Mouse (Mus musculus): ENCODE results near the gene Bub1.
A peak's percentile ranks its signal among the peaks of the same experiment; 100 is the strongest.

Gene Bub1

GRCm38 (mm10) chr2:127831401-127832102 lies at the start of gene Bub1:
Gene Bub1 (minus strand): TSS chr2:127831865.
- DNase-seq (ENCODE audit: extremely low spot score, low read depth, low spot score): peak; percentile 62

- no peak for DNase-seq (ENCODE audit: extremely low spot score, low read depth, low spot score)
Observed at GRCm38 (mm10) chr2:127881063-127881462, 49.4 kb upstream of the Bub1 start.

- no peak for DNase-seq (ENCODE audit: extremely low spot score, low read depth, low spot score)
Observed at GRCm38 (mm10) chr2:127864381-127864780, 32.7 kb upstream of the Bub1 start.

GRCm38 (mm10) chr2:127854332-127854991 lies 22.8 kb upstream of the Bub1 start:
- no peak for DNase-seq (ENCODE audit: extremely low spot score, low read depth, low spot score)

GRCm38 (mm10) chr2:127850371-127850770 lies 18.7 kb upstream of the Bub1 start:
- no peak for DNase-seq (ENCODE audit: extremely low spot score, low read depth, low spot score)

- DNase-seq (ENCODE audit: extremely low spot score, low read depth, low spot score): no peak
Observed at GRCm38 (mm10) chr2:127846571-127846970, 14.9 kb upstream of the Bub1 start.

- no peak for DNase-seq (ENCODE audit: extremely low spot score, low read depth, low spot score)
Observed at GRCm38 (mm10) chr2:127846008-127846407, 14.3 kb upstream of the Bub1 start.

- no peak for DNase-seq (ENCODE audit: extremely low spot score, low read depth, low spot score)
Observed at GRCm38 (mm10) chr2:127845346-127845982, 13.8 kb upstream of the Bub1 start.

GRCm38 (mm10) chr2:127842421-127842820 lies 10.8 kb upstream of the Bub1 start:
- DNase-seq (ENCODE audit: extremely low spot score, low read depth, low spot score): no peak

- DNase-seq (ENCODE audit: extremely low spot score, low read depth, low spot score): no peak
Observed at GRCm38 (mm10) chr2:127841402-127841801, 9.7 kb upstream of the Bub1 start.

GRCm38 (mm10) chr2:127839425-127839824 lies 7.8 kb upstream of the Bub1 start:
- DNase-seq (ENCODE audit: extremely low spot score, low read depth, low spot score): no peak

- DNase-seq (ENCODE audit: extremely low spot score, low read depth, low spot score): no peak
Observed at GRCm38 (mm10) chr2:127838576-127838975, 6.9 kb upstream of the Bub1 start, which contains the start of gene Acoxl. Gene Acoxl (plus strand): TSS chr2:127838876.

GRCm38 (mm10) chr2:127832833-127833190 lies 1.1 kb upstream of the Bub1 start:
- DNase-seq (ENCODE audit: extremely low spot score, low read depth, low spot score): peak; percentile 39

- no peak for DNase-seq (ENCODE audit: extremely low spot score, low read depth, low spot score)
Observed at GRCm38 (mm10) chr2:127832103-127832832, 603 bp upstream of the Bub1 start.

- peak; percentile 64 for DNase-seq (ENCODE audit: extremely low spot score, low read depth, low spot score)
Observed at GRCm38 (mm10) chr2:127791919-127792603, 39.6 kb downstream of the Bub1 start, which contains the start of gene Mtln. Gene Mtln (minus strand): TSS chr2:127792488.

- no peak for DNase-seq (ENCODE audit: extremely low spot score, low read depth, low spot score)
Observed at GRCm38 (mm10) chr2:127789651-127790270, 41.9 kb downstream of the Bub1 start.

GRCm38 (mm10) chr2:127789138-127789537 lies 42.5 kb downstream of the Bub1 start:
- no peak for DNase-seq (ENCODE audit: extremely low spot score, low read depth, low spot score)

- DNase-seq (ENCODE audit: extremely low spot score, low read depth, low spot score): peak; percentile 53
Observed at GRCm38 (mm10) chr2:127788440-127789116, 43.1 kb downstream of the Bub1 start, which contains the start of gene Nphp1. Gene Nphp1 (minus strand): TSS chr2:127788897.

- DNase-seq (ENCODE audit: extremely low spot score, low read depth, low spot score): no peak
Observed at GRCm38 (mm10) chr2:127787226-127787625, 44.4 kb downstream of the Bub1 start.

- DNase-seq (ENCODE audit: extremely low spot score, low read depth, low spot score): no peak
Observed at GRCm38 (mm10) chr2:127778451-127778850, 53.2 kb downstream of the Bub1 start.

Measured in hindlimb bud, embryonic 11.5 days (tissue).